Mouse (Mus musculus) megakaryocyte-erythroid progenitor cell, adult 5 weeks (primary cell): ENCODE results near the gene Acsl4. TPM values are rescaled to one million over a fixed set of nuclear protein-coding genes. Genes with fewer than 3 reads are reported as not detected.

Experiments
- polyA plus RNA-seq: library from polyadenylated mRNA; stranded (reverse); fragments of >175 nt; gene quantifications from 2 replicates; pipeline ENCODE4 v1.2.3, GENCODE M21; 2012

The Acsl4 gene
- 1.5 and 1.7 TPM in 2 replicates for polyA plus RNA-seq

DNA sequence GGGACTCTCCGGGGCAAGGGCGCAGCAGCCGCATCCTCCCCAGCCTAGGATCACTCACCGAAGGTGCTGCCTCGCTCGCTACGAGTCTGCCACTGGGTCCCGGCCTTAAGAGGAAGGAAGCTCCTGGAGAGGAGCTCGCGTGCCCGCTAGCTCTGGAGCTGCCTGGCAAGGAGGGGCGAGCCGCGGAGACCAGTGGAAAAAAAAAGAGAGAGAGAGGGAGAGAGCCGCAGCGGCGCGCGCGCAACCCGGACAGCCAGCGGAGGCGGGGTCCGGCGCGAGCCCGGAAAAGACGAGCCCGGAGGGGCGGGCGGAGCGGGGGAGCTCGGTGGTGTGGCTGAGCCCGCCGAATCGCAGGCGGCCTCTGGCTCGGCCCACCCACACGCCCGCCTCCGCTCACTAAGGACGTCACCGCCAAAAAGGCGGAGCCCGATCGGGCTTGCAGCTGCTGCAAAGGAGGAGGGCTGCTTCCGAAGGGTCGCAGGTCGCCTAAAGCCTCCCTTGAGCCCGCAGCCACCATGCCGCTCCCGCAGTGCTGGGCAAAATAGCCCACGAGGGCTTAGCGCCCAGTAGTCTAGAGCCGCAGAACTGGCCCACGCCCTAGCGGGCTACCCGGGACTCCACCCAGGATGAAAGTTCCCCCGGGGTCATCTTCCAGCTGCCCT is at the start of gene Acsl4:
Gene Acsl4, minus strand, starts transcription at position 289 of the 662 bp plus-strand sequence.

GRCm38 (mm10) chrX:142305869-142306581 is 84.3 kb downstream of the Acsl4 start, which contains the start of gene Kcne1l:
Gene Kcne1l (minus strand): TSS chrX:142306294.

Other genes starting within 250 kb of the Acsl4 start
- gene Gucy2f, start 193.6 kb downstream of the Acsl4 start, polyA plus RNA-seq = not detected in 2 replicates
- 1.0 and 2.8 TPM in 2 replicates for gene Nxt2, start 163.8 kb downstream of the Acsl4 start, polyA plus RNA-seq
- 0.06 TPM in 1 of 2 replicates, not detected in the other for gene Kcne1l, start 84.2 kb downstream of the Acsl4 start, polyA plus RNA-seq